Mouse (Mus musculus) cerebellum, postnatal 25 days (tissue): ENCODE data around the gene Hyal1.
A peak's percentile ranks its signal among the peaks of the same experiment; 100 is the strongest.

Experiments
- DNase-seq, 2 experiments: peaks; one replicate each; pipeline ENCODE4 v3.0.0; 2021; ENCODE audit warnings: mixed read lengths in 2 of 2

The Hyal1 gene

GRCm38 (mm10) chr9:107598385-107598784, 21.7 kb downstream of the Hyal1 start:
- DNase-seq = no peak

GRCm38 (mm10) chr9:107599433-107599832, 22.7 kb downstream of the Hyal1 start:
- no peak for DNase-seq

- DNase-seq = peak; percentile 50 to 80
These were observed 23.1 kb downstream of the Hyal1 start for GRCm38 (mm10) chr9:107599842-107600241.

- DNase-seq = peak; percentile 51 to 65
These were observed 24.0 kb downstream of the Hyal1 start for GRCm38 (mm10) chr9:107600745-107601144.

GRCm38 (mm10) chr9:107601275-107601674, 24.5 kb downstream of the Hyal1 start:
- DNase-seq = no peak

GRCm38 (mm10) chr9:107602068-107602648, 25.4 kb downstream of the Hyal1 start:
- peak; percentile 95 to 97 for DNase-seq

GRCm38 (mm10) chr9:107603251-107603650, 26.5 kb downstream of the Hyal1 start:
- DNase-seq = no peak

GRCm38 (mm10) chr9:107605041-107605661, 28.4 kb downstream of the Hyal1 start:
- DNase-seq = no peak

GRCm38 (mm10) chr9:107606591-107606990, 29.9 kb downstream of the Hyal1 start:
- DNase-seq = no peak

- no peak for DNase-seq
These were observed 30.3 kb downstream of the Hyal1 start for GRCm38 (mm10) chr9:107607036-107607435.

- DNase-seq = no peak
These were observed 31.0 kb downstream of the Hyal1 start for GRCm38 (mm10) chr9:107607653-107608245.

- no peak for DNase-seq
These were observed 32.2 kb downstream of the Hyal1 start, which contains the start of gene Sema3b for GRCm38 (mm10) chr9:107608741-107609432. Sema3b (minus strand) TSS chr9:107609229.

- DNase-seq = no peak
These were observed 32.7 kb downstream of the Hyal1 start for GRCm38 (mm10) chr9:107609433-107609830.

- no peak for DNase-seq
These were observed 34.9 kb downstream of the Hyal1 start for GRCm38 (mm10) chr9:107611456-107612190.

- peak; percentile 100 for DNase-seq
These were observed 35.6 kb downstream of the Hyal1 start for GRCm38 (mm10) chr9:107612191-107612944.

GRCm38 (mm10) chr9:107612945-107613569, 36.3 kb downstream of the Hyal1 start:
- no peak for DNase-seq

- peak in 1 of 2 experiments; percentile 27 for DNase-seq
These were observed 38.3 kb downstream of the Hyal1 start for GRCm38 (mm10) chr9:107615035-107615434.

- DNase-seq = no peak
These were observed 40.7 kb downstream of the Hyal1 start for GRCm38 (mm10) chr9:107617461-107617860.

GRCm38 (mm10) chr9:107618098-107618497, 41.4 kb downstream of the Hyal1 start:
- DNase-seq = no peak

GRCm38 (mm10) chr9:107618778-107619545, 42.2 kb downstream of the Hyal1 start:
- DNase-seq = peak in 1 of 2 experiments; percentile 49

GRCm38 (mm10) chr9:107619546-107619879, 42.8 kb downstream of the Hyal1 start:
- DNase-seq = no peak
